Mouse (Mus musculus) midbrain, embryonic 10.5 days (tissue): ENCODE results near the gene Atf5. TPM values are rescaled to one million over a fixed set of nuclear protein-coding genes. Genes with fewer than 3 reads are reported as not detected.

Experiments used
- DNase-seq: peaks from one replicate; pipeline ENCODE4 v3.0.0-alpha.2; 2017; ENCODE audit warnings: low spot score
- H3K27ac ChIP-seq: fragments of 300-500 bp; sonication (generic); replicated peaks from 2 replicates; pipeline ENCODE4 v1.5.1; 2016; ENCODE audit warnings: mild to moderate bottlenecking
- H3K27me3 ChIP-seq: fragments of 300-500 bp; sonication (generic); 2 replicates; pipeline ENCODE4 v1.6.1; 2016; ENCODE audit warnings: low read depth, mild to moderate bottlenecking; ENCODE audit not compliant: poor library complexity, severe bottlenecking
- H3K36me3 ChIP-seq: fragments of 300-500 bp; sonication (generic); 2 replicates; pipeline ENCODE4 v1.6.1; 2016; ENCODE audit warnings: mild to moderate bottlenecking, moderate library complexity
- H3K4me1 ChIP-seq: fragments of 300-500 bp; sonication (generic); 2 replicates; pipeline ENCODE4 v1.6.1; 2016
- H3K4me3 ChIP-seq: fragments of 300-500 bp; sonication (generic); 2 replicates; pipeline ENCODE4 v1.5.1; 2016; ENCODE audit warnings: mild to moderate bottlenecking, moderate library complexity
- H3K9me3 ChIP-seq: fragments of 300-500 bp; sonication (generic); replicated peaks from 2 replicates; pipeline ENCODE4 v1.6.1; 2016; ENCODE audit warnings: mild to moderate bottlenecking
- WGBS: fragments of 180-500 bp; shearing (Covaris S2); methylation state at CpG from one replicate; pipeline ENCODE4 v1.1.7; 2016; 5-methylcytosine and 5-hydroxymethylcytosine counted together
- polyA plus RNA-seq: library from polyadenylated mRNA; unstranded; fragments of >200 nt; fragmentation: Nextera tagmentation; extraction: Ambion mirVana; gene quantifications from 2 replicates; pipeline ENCODE4 v1.2.1, GENCODE M21; 2016

Atf5 gene
- 4.6 and 4.7 TPM in 2 replicates for polyA plus RNA-seq

DNA sequence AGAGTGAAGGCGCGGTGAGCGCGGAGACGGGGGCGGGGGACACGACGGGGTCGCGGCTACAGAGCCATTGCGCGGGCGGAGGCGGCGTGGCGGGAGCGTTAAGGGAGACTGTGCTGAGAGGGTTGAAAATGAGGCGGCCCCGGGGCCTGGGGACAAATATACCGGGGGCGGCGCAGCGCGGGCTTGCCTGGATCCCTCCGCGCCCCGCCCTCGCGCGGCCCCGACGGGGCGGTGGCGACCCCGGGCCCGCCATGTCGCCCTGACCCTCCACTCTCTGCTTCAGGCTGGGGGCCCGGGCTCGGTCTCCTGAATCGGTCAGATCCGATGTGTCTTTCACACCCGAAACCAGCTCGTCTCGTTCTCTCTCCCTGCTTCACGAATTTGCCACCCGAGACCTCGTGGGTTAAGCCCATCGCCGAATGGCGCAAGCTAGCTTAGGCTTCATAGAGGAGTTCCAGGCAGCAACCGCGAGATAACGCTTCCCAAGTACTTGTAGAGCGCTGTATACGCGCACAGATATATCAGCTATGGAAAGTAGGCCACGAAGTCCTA lies at the start of gene Atf5:
Gene Atf5, minus strand, starts transcription at position 189 of the 552 bp plus-strand sequence.
- DNase-seq, result no peak
- H3K4me1 ChIP-seq, result peaks cover 56% of the 10 kb centered on the region

DNA sequence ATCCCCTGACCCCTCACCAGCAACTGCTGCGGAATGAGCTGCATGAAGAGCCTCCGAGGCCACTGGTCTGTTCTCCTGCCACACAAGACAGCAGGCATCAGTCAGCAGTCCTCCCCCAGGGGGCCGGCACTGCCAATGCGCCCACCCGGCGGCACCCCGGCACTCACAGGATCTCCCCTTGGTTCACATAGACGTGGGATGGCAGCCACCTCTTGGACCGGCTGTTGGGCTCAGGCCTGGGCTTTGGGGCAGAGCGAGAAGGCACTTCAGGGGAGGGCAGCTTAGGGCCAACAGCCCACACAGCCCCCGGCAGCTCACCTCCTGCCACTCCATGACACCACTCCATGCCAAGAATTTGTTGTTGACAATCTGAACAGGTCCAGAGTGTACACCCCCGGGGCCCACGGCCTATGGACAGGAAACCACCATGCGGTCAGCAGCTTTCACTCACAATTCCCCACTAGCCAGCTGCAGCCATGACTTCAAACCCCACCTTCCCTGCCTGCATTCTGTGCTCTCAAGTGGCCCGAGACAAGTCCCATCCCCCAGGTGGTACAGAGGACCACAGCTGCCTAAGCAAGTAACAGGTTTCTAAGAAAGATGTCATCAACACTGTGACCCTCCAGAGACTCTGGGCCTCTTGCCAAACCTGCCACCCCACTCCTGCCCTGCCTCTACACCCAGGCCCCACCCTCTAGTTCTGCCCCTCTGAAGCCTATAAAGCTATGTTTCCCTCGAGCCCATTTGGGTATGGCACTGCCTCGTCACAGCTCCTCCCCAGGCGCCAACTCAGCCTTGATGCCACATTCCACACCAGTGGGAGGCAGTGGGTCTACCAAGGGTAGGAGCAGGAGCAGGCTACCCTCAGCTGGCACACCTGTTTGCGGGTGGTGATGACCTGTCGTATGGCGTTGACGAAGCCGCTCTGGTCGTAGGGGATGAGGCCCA lies 48.4 kb upstream of the Atf5 start:
- H3K9me3 ChIP-seq, result no peaks in the 10 kb centered on the region
- DNase-seq, result no peak
- H3K27me3 ChIP-seq, result no peaks in the 10 kb centered on the region
- H3K4me1 ChIP-seq, result peaks cover 53% of the 10 kb centered on the region
- peaks cover 81% of the 10 kb centered on the region for H3K36me3 ChIP-seq
- WGBS, result 92% methylated on average over 24 of the region's 24 CpGs
- H3K27ac ChIP-seq, result 0 out of 2 replicates have a peak overlapping the region, but pooled peaks have one; percentile 28
- H3K4me3 ChIP-seq, result peak overlapping the region; percentile 30

More for the DNA sequence above, at the start of gene Atf5:
- under 1% methylated on average over 56 of the region's 57 CpGs for WGBS
- Histone ChIP-seq H3K36me3 (peaks cover 57% of the 10 kb centered on the region), H3K4me3 (peak within 1 kb of the TSS; percentile 88), H3K9me3 (no peaks in the 10 kb centered on the region), H3K27ac (peak within 1 kb of the TSS; percentile 99), H3K27me3 (no peaks in the 10 kb centered on the region)

GRCm38 (mm10) chr7:44863982-44864494 lies 47.6 kb upstream of the Atf5 start:
- no peaks in the 10 kb centered on the region for H3K27me3 ChIP-seq
- peaks cover 85% of the 10 kb centered on the region for H3K36me3 ChIP-seq
- H3K9me3 ChIP-seq, result no peaks in the 10 kb centered on the region
- WGBS, result 89% methylated on average over 11 of the region's 11 CpGs
- no peak overlapping the region for H3K27ac ChIP-seq
- H3K4me1 ChIP-seq, result peaks cover 52% of the 10 kb centered on the region
- no peak for DNase-seq
- H3K4me3 ChIP-seq, result peak overlapping the region; percentile 30; the same call in 1 of the 2 replicates

GRCm38 (mm10) chr7:44863210-44863609 lies 46.8 kb upstream of the Atf5 start:
- DNase-seq, result no peak
- Histone ChIP-seq H3K4me3 (peak overlapping the region; percentile 17), H3K4me1 (peaks cover 53% of the 10 kb centered on the region), H3K27me3 (no peaks in the 10 kb centered on the region), H3K36me3 (peaks cover 88% of the 10 kb centered on the region), H3K9me3 (no peaks in the 10 kb centered on the region), H3K27ac (no peak overlapping the region)
- WGBS, result 93% methylated on average over 14 of the region's 14 CpGs

DNA sequence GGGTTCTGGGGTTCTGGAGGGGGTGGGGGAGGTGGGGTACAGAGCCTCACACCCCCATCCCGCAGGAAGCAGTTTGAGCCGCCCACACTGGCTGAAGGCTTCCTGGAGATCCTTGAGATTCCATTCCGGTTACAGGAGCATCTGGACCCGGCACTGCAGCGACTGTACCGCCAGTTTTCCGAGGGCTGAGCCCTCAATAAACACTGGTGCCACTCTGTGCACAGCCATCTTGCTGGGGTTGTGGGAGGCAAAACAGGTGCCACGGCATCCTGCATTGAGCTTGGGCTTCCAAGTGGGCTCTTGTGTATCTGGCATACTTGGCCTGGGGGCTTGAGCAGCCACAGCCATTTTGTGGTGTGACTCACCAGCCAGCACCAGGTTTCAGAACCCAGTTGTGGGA lies 46.0 kb upstream of the Atf5 start:
- no peak overlapping the region; the same call in 1 of the 2 replicates for H3K4me3 ChIP-seq
- 93% methylated on average over 8 of the region's 8 CpGs for WGBS
- no peak for DNase-seq
- no peaks in the 10 kb centered on the region for H3K27me3 ChIP-seq
- no peaks in the 10 kb centered on the region for H3K9me3 ChIP-seq
- peaks cover 80% of the 10 kb centered on the region for H3K36me3 ChIP-seq
- peaks cover 53% of the 10 kb centered on the region for H3K4me1 ChIP-seq
- no peak overlapping the region for H3K27ac ChIP-seq

DNA sequence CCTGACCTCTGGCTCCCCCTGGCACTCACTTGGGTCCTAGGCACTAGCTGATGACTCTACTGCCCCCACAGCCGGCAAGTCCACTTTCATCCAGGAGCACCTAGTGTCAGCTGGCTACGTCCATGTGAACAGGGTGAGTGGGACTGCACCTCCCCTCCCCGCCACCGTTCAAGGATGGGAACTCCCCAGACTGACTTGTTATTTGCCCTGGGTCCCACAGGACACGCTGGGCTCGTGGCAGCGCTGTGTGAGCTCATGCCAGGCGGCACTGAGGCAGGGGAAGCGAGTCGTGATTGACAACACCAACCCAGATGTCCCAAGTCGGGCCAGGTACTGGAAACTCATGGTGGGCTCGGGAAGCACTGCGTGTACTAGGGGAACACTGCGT lies 45.0 kb upstream of the Atf5 start:
- peak overlapping the region; percentile 9; the same call in 1 of the 2 replicates for H3K4me3 ChIP-seq
- H3K36me3 ChIP-seq, result peaks cover 70% of the 10 kb centered on the region

GRCm38 (mm10) chr7:44860576-44861428 lies 44.3 kb upstream of the Atf5 start:
- peak; percentile 79 for DNase-seq
- H3K9me3 ChIP-seq, result no peaks in the 10 kb centered on the region
- peaks cover 64% of the 10 kb centered on the region for H3K36me3 ChIP-seq
- H3K4me1 ChIP-seq, result peaks cover 50% of the 10 kb centered on the region
- no peaks in the 10 kb centered on the region for H3K27me3 ChIP-seq
- peak overlapping the region; percentile 34 for H3K4me3 ChIP-seq
- WGBS, result 59% methylated on average over 22 of the region's 22 CpGs
- peak overlapping the region; percentile 69 for H3K27ac ChIP-seq

More for the DNA sequence above, 45.0 kb upstream of the Atf5 start:
- H3K27ac ChIP-seq, result peak overlapping the region; percentile 69; the same call in 1 of the 2 replicates
- H3K27me3 ChIP-seq, result no peaks in the 10 kb centered on the region
- WGBS, result 88% methylated on average over 14 of the region's 14 CpGs
- DNase-seq, result no peak
- no peaks in the 10 kb centered on the region for H3K9me3 ChIP-seq
- H3K4me1 ChIP-seq, result peaks cover 51% of the 10 kb centered on the region

- Histone ChIP-seq H3K27ac (no peak overlapping the region), H3K4me3 (0 out of 2 replicates have a peak overlapping the region, but pooled peaks have one; percentile 5), H3K9me3 (no peaks in the 10 kb centered on the region), H3K36me3 (peaks cover 55% of the 10 kb centered on the region), H3K27me3 (no peaks in the 10 kb centered on the region), H3K4me1 (peaks cover 51% of the 10 kb centered on the region)
- 92% methylated on average over 11 of the region's 11 CpGs for WGBS
- no peak for DNase-seq
Measured at GRCm38 (mm10) chr7:44859896-44860295, 43.4 kb upstream of the Atf5 start.

- peak overlapping the region; percentile 94 for H3K27ac ChIP-seq
- WGBS, result 32% methylated on average over 8 of the region's 8 CpGs
- H3K27me3 ChIP-seq, result no peaks in the 10 kb centered on the region
- no peaks in the 10 kb centered on the region for H3K9me3 ChIP-seq
- peak overlapping the region; percentile 91 for H3K4me3 ChIP-seq
- H3K4me1 ChIP-seq, result peaks cover 71% of the 10 kb centered on the region
- peaks cover 40% of the 10 kb centered on the region for H3K36me3 ChIP-seq
- no peak for DNase-seq
Measured at GRCm38 (mm10) chr7:44857905-44858304, 41.4 kb upstream of the Atf5 start.

DNA sequence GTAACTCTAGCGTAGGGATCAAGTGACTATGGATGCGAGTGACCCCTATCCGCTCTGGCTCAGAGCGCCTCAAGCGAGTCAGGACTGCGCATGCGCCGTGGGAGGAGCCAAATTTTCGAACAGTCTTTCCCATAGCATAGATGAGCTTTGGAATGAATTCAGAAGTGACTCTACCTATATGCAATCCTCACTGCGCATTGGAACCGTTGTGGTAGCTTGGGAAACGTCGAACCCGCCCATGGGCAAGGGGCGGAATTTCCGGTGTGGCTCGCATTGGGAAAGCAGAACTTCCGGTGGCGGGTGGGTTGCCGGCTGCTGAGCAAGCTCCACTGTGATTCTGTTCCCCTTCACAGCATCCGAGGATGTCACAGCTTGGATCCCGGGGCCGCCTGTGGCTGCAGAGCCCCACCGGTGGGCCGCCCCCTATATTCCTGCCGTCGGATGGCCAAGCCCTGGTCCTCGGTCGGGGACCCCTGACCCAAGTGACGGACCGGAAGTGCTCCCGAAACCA lies 40.6 kb upstream of the Atf5 start, which contains the start of gene Pnkp:
Gene Pnkp, plus strand, starts transcription at position 98 of the 511 bp plus-strand sequence.
- Histone ChIP-seq H3K27ac (peak within 1 kb of the TSS; percentile 94), H3K4me1 (peaks cover 78% of the 10 kb centered on the region), H3K27me3 (no peaks in the 10 kb centered on the region), H3K9me3 (no peaks in the 10 kb centered on the region), H3K4me3 (peak within 1 kb of the TSS; percentile 91), H3K36me3 (peaks cover 38% of the 10 kb centered on the region)
- WGBS, result under 1% methylated on average over 32 of the region's 32 CpGs
- DNase-seq, result peak; percentile 90

GRCm38 (mm10) chr7:44856265-44856916 lies 39.9 kb upstream of the Atf5 start:
- 69% methylated on average over 9 of the region's 9 CpGs for WGBS
- Histone ChIP-seq H3K27ac (peak overlapping the region; percentile 94), H3K4me1 (peaks cover 78% of the 10 kb centered on the region), H3K9me3 (no peaks in the 10 kb centered on the region), H3K4me3 (peak overlapping the region; percentile 91), H3K36me3 (peaks cover 35% of the 10 kb centered on the region), H3K27me3 (no peaks in the 10 kb centered on the region)
- no peak for DNase-seq
